Mouse (Mus musculus) MEL-GATA-1-ER (cell line): ENCODE data around the gene Gm20867.
"Not testable (repeated sequence)": the region's sequence is repeated elsewhere in the genome, so short reads cannot be mapped to it uniquely, and the experiment has no call there.

Experiments
- DNase-seq: peaks from one replicate; pipeline ENCODE4 v3.0.0-alpha.2; 2012; ENCODE audit warnings: low read depth; ENCODE audit errors: extremely low read depth

Gm20867 gene

GRCm38 (mm10) chrY:77963104-77963503 lies at the start of gene Gm20867:
Gene Gm20867 (minus strand): TSS chrY:77963204.
- DNase-seq, result not testable (repeated sequence)
